Mouse (Mus musculus) forebrain, embryonic 12.5 days (tissue): ENCODE results near the gene Tmtc2. TPM values are rescaled to one million over a fixed set of nuclear protein-coding genes. Genes with fewer than 3 reads are reported as not detected.

ENCODE experiments used
- ATAC-seq: fragments of 200-750 bp; cut with Nextera tagmentation; 2 replicates; pipeline ENCODE4 v1.8.0; 2017; ENCODE audit warnings: moderate TSS enrichment; ENCODE audit not compliant: low FRiP score
- H3K27ac ChIP-seq: fragments of 300-500 bp; sonication (generic); 2 replicates; pipeline ENCODE4 v1.5.1; 2016; ENCODE audit warnings: mild to moderate bottlenecking
- H3K27me3 ChIP-seq: fragments of 300-500 bp; sonication (generic); 2 replicates; pipeline ENCODE4 v1.6.1; 2016; ENCODE audit warnings: mild to moderate bottlenecking
- H3K36me3 ChIP-seq: fragments of 300-500 bp; sonication (generic); replicated peaks from 2 replicates; pipeline ENCODE4 v1.6.1; 2016; ENCODE audit warnings: mild to moderate bottlenecking
- H3K4me1 ChIP-seq: fragments of 300-500 bp; sonication (generic); 2 replicates; pipeline ENCODE4 v1.6.1; 2016
- H3K4me2 ChIP-seq: fragments of 300-500 bp; sonication (generic); 2 replicates; pipeline ENCODE4 v1.6.1; 2016; ENCODE audit warnings: mild to moderate bottlenecking, moderate library complexity
- H3K4me3 ChIP-seq: fragments of 300-500 bp; sonication (generic); replicated peaks from 2 replicates; pipeline ENCODE4 v1.5.1; 2016; ENCODE audit warnings: mild to moderate bottlenecking
- H3K9ac ChIP-seq: fragments of 300-500 bp; sonication (generic); 2 replicates; pipeline ENCODE4 v1.6.1; 2016; ENCODE audit warnings: mild to moderate bottlenecking
- H3K9me3 ChIP-seq: fragments of 300-500 bp; sonication (generic); 2 replicates; pipeline ENCODE4 v1.6.1; 2016
- WGBS: fragments of 180-500 bp; shearing (Covaris S2); methylation state at CpG from one replicate; pipeline ENCODE4 v1.1.7; 2016; 5-methylcytosine and 5-hydroxymethylcytosine counted together
- polyA plus RNA-seq: library from polyadenylated mRNA; unstranded; fragments of >200 nt; fragmentation: Nextera tagmentation; extraction: Ambion mirVana; gene quantifications from 2 replicates; pipeline ENCODE4 v1.2.1, GENCODE M21; 2016

Tmtc2 gene
- polyA plus RNA-seq, 1 experiment from 2014 or later, result 9.6 TPM

DNA sequence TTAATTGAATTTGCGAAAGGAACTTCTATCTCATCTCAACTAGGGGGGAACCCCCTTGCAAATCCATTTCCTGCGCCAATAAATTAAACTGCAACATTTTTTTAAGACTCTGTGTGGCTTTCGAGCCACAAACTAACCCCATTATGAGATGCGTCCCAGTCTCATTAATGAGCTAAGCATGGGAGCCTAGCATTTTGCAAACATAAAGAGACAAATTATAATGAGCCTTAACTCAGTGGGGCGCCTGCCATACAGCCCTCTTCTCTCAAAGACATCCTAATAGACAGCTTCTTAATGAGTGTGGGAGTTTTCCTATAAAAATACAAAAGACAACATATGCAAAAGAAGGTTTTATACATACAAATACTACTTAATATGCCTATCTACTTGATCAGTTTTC is 193.0 kb downstream of the Tmtc2 start:
- peaks cover 34% of the 10 kb centered on the region for H3K27me3 ChIP-seq
- H3K4me2 ChIP-seq, result no peak overlapping the region
- peak; percentile 89 for ATAC-seq
- no peaks in the 10 kb centered on the region for H3K36me3 ChIP-seq
- H3K27ac ChIP-seq, result no peak overlapping the region
- H3K9ac ChIP-seq, result no peak overlapping the region
- 10% methylated on average over 5 of the region's 5 CpGs for WGBS
- H3K4me3 ChIP-seq, result no peak overlapping the region
- peaks cover 21% of the 10 kb centered on the region for H3K4me1 ChIP-seq
- H3K9me3 ChIP-seq, result no peaks in the 10 kb centered on the region

DNA sequence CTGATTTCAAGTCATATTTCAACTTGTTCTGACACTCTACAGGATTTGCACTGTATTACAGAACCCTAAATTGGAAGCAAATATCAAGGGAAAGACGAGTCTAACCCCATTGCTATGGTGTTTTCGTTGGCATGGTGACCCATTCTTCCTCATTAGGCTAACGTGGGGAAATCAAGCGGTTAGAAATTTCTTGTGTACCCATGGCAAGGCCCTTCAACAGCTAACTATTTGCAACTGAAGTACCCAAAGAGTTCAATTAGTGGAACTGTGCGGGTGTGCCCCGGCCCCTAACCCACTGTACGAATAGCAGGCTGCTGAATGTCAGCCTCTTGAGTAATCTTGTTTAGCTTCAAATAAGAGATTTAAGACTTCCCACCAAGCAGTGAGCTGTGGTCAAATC is 193.7 kb downstream of the Tmtc2 start:
- ATAC-seq, result peak; percentile 95
- Histone ChIP-seq H3K9ac (no peak overlapping the region), H3K4me2 (peak overlapping the region; percentile 24; the same call in 1 of the 2 replicates), H3K4me3 (no peak overlapping the region), H3K9me3 (no peaks in the 10 kb centered on the region), H3K27me3 (peaks cover 34% of the 10 kb centered on the region), H3K36me3 (no peaks in the 10 kb centered on the region), H3K27ac (no peak overlapping the region), H3K4me1 (peaks cover 21% of the 10 kb centered on the region)
- WGBS, result 8% methylated on average over 7 of the region's 7 CpGs

DNA sequence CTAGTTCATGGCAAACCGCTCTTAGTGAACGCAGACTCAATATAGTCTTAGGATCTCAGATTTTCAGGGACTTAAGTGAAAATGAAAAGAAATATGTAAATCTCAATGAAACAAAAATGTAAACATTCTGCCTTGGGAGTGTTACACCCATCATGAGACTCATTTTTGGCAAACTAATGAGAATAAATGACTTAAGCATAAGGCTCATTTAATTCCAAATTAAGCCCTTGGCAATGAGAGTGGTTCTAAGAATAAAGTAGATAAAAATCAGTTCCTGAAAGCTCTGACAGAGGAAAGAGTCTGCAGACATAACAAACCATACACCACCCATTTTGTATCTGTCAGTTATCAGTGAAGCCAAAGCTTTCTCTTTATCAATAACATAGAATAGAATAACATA is 196.5 kb downstream of the Tmtc2 start:
- no peaks in the 10 kb centered on the region for H3K36me3 ChIP-seq
- WGBS, result 99% methylated on average over 2 of the region's 2 CpGs
- no peak for ATAC-seq
- no peak overlapping the region for H3K4me2 ChIP-seq
- H3K27me3 ChIP-seq, result peaks cover 28% of the 10 kb centered on the region
- H3K27ac ChIP-seq, result no peak overlapping the region
- H3K4me3 ChIP-seq, result no peak overlapping the region
- H3K4me1 ChIP-seq, result peaks cover 21% of the 10 kb centered on the region
- no peak overlapping the region for H3K9ac ChIP-seq
- 0 out of 2 replicates have a peak, but pooled peaks cover 3% of the 10 kb centered on the region for H3K9me3 ChIP-seq

DNA sequence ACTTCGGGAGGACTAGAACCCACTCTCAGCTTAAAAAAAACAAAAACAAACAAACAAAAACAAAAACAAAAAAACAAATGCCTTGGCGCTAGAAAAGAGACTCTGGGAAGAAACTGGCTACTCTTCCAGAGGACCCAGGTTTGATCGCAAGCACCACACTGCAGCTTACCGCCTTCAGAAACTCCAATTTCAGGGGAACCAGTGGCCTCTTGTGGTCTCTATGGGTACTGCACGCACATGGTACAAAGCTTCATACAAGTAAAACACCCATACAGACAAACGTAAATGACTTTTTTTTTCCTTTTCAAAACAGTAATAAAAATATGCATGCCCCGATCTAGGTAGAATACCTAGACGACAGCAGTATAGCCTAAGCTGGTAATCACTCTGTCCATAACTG is 201.0 kb downstream of the Tmtc2 start:
- Histone ChIP-seq H3K36me3 (no peaks in the 10 kb centered on the region), H3K4me3 (no peak overlapping the region), H3K27ac (no peak overlapping the region), H3K9ac (no peak overlapping the region), H3K4me2 (no peak overlapping the region), H3K9me3 (0 out of 2 replicates have a peak, but pooled peaks cover 3% of the 10 kb centered on the region), H3K4me1 (no peaks in the 10 kb centered on the region), H3K27me3 (peaks cover 15% of the 10 kb centered on the region)
- ATAC-seq, result no peak
- 97% methylated on average over 8 of the region's 8 CpGs for WGBS

DNA sequence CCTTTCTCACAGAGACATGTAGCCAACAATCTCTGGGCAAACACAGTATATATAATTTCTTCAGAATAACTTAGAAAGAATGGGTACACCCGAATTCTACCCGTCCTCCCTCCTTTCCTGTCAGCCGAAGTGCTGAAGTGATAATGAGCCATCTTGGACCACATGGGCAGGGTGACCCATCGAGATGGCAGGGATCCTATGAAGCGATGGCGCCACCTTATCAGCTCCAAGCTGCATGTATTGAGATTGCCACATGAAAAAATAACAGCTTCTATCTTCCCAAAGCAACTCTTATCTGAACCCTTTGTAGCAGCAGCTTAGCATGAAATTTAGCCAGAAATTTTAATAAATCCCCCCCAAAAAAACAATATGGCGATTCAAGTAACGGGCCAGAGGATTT is 206.0 kb downstream of the Tmtc2 start:
- Histone ChIP-seq H3K4me1 (no peaks in the 10 kb centered on the region), H3K4me3 (no peak overlapping the region), H3K36me3 (no peaks in the 10 kb centered on the region), H3K27me3 (no peaks in the 10 kb centered on the region), H3K9ac (no peak overlapping the region), H3K9me3 (0 out of 2 replicates have a peak, but pooled peaks cover 1% of the 10 kb centered on the region), H3K4me2 (no peak overlapping the region), H3K27ac (no peak overlapping the region)
- no peak for ATAC-seq
- 96% methylated on average over 8 of the region's 8 CpGs for WGBS

DNA sequence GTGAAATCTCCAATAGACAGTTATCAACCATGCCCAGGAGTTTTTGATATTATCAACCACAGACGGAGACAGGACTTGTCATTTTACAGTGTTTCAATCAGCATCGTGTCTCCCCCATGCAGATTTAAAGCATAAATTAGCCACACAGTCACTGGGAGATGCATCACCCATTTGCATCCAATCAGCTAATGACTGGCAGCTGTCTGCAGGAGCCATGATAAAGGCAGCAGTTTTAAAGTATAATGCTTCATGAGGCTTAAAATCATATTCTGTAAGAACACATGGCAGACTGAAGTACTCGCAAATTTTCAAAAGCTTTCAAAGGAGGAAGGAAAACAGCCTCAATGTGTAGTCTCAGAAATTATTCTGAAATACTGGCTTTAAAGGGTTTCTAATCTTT is 209.8 kb downstream of the Tmtc2 start:
- 0 out of 2 replicates have a peak, but pooled peaks have one; percentile 27 for ATAC-seq
- Histone ChIP-seq H3K4me2 (no peak overlapping the region), H3K4me3 (no peak overlapping the region), H3K27ac (no peak overlapping the region), H3K4me1 (no peaks in the 10 kb centered on the region), H3K36me3 (no peaks in the 10 kb centered on the region), H3K27me3 (no peaks in the 10 kb centered on the region), H3K9me3 (no peaks in the 10 kb centered on the region), H3K9ac (no peak overlapping the region)
- WGBS, result 69% methylated on average over 3 of the region's 3 CpGs

DNA sequence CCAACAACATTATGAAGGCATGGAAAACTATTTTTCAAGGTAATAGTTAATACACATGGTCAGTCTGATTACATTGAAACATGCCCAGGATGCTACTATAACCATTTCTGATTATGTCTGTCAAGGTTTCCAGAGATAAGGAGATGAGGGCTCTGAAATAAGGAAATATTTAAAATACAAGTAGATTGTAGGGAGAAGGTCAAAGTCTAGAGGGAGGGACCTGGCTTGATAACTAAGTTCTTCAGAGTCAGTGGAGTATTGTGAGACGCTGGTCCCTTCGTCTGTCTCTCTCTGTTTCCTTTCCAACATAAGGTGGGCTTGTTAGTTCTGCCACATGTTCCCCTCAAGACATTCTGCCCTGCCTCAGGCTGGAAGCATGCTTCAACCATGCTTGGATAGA is 223.9 kb downstream of the Tmtc2 start:
- no peaks in the 10 kb centered on the region for H3K4me1 ChIP-seq
- H3K36me3 ChIP-seq, result no peaks in the 10 kb centered on the region
- H3K27me3 ChIP-seq, result no peaks in the 10 kb centered on the region
- no peak overlapping the region for H3K9ac ChIP-seq
- WGBS, result 86% methylated on average over 2 of the region's 2 CpGs
- H3K4me3 ChIP-seq, result no peak overlapping the region
- H3K27ac ChIP-seq, result no peak overlapping the region
- no peak overlapping the region for H3K4me2 ChIP-seq
- no peak for ATAC-seq
- no peaks in the 10 kb centered on the region for H3K9me3 ChIP-seq

DNA sequence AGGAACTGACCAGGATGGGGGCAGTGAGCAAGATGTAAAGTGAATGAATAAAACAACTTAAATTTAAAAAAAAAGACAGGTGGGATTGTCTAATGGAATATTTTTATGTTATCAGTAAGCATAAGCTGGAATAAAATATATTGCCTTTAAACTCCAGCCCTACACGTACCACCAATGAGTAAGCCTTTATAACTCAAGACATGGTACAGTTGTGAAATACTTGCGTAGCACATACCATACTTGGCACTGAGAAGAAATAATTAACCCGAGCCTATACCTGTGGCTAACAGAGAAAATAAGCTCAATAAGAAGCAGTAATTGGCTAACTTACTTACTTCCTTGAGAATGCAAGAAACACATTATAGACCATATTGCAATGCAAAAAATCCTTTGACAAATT is 228.3 kb downstream of the Tmtc2 start:
- Histone ChIP-seq H3K9ac (no peak overlapping the region), H3K36me3 (no peaks in the 10 kb centered on the region), H3K4me3 (no peak overlapping the region), H3K4me2 (no peak overlapping the region), H3K27me3 (no peaks in the 10 kb centered on the region), H3K27ac (no peak overlapping the region), H3K4me1 (no peaks in the 10 kb centered on the region), H3K9me3 (no peaks in the 10 kb centered on the region)
- no peak for ATAC-seq
- 92% methylated on average over 3 of the region's 3 CpGs for WGBS

DNA sequence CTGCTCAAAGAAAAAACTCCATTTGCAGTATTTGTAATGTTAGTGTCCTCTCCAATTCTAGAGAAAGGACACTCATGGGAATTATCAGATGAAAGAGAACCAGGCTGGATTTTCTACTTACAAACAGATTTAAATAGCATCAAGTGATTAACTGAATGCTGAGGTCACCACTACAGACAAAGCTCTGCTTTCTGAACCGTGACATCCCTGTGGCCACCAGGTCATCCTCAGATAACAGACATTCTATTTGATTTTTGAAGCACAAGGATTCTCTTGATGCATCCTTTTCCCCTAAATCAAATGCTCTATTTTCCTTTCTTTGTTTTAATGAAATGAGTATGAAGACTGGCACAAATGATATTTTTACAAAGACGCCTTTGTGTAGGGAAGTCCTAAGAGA is 241.4 kb downstream of the Tmtc2 start:
- no peak overlapping the region for H3K4me3 ChIP-seq
- no peaks in the 10 kb centered on the region for H3K9me3 ChIP-seq
- ATAC-seq, result no peak
- H3K4me2 ChIP-seq, result no peak overlapping the region
- H3K4me1 ChIP-seq, result no peaks in the 10 kb centered on the region
- no peak overlapping the region for H3K9ac ChIP-seq
- H3K27ac ChIP-seq, result no peak overlapping the region
- WGBS, result 55% methylated on average over 2 of the region's 2 CpGs
- H3K36me3 ChIP-seq, result no peaks in the 10 kb centered on the region
- no peaks in the 10 kb centered on the region for H3K27me3 ChIP-seq

DNA sequence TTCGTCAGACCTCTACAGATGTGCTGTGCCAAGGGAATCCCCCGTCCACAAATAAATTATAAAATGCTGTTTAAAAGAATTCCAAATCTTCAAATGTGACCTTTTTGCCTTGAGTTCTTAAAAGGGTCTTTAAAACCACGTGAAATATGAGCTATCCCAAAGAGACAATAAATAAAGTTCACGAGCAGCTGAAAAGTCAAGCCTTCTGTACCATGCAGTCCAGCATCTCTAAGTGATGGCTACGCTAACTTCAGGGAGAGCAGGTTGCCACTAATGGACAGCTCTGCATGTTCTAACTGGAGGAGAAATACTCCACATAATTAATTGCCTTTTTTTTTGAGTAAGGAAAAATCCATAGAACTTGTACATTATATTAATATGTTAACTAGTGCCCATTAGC is 243.9 kb downstream of the Tmtc2 start:
- H3K4me3 ChIP-seq, result no peak overlapping the region
- 80% methylated on average over 5 of the region's 5 CpGs for WGBS
- H3K36me3 ChIP-seq, result no peaks in the 10 kb centered on the region
- no peaks in the 10 kb centered on the region for H3K9me3 ChIP-seq
- no peak overlapping the region for H3K9ac ChIP-seq
- H3K4me2 ChIP-seq, result no peak overlapping the region
- H3K27me3 ChIP-seq, result no peaks in the 10 kb centered on the region
- no peaks in the 10 kb centered on the region for H3K4me1 ChIP-seq
- H3K27ac ChIP-seq, result no peak overlapping the region
- no peak for ATAC-seq

DNA sequence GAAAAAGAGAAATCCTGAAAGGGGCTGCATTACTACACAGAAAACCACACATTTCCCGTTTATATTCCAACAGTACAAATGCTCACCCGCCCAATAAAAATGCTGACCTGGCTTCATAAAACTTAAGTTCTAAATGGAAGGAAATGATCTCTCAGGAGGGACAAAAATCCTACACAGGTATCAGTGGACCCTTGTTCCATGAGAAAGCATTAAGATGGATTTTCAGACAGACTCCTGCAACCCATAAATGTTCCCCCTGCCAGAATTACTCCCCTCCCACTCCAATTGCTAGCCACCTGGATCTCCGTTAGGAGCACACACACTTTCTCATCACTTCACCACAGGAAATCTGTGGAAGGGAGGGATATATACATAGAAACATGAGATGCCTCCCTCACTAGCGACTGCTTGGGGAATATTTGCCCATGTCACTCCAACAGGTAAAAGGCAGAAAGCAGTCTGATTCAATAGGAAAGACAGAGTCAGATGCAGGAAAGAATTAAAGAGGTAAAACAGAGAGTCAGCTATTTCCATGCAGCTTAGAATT is 250.5 kb downstream of the Tmtc2 start:
- Histone ChIP-seq H3K27me3 (no peaks in the 10 kb centered on the region), H3K36me3 (peaks cover 10% of the 10 kb centered on the region), H3K9me3 (0 out of 2 replicates have a peak, but pooled peaks cover 5% of the 10 kb centered on the region), H3K4me3 (no peak overlapping the region), H3K9ac (no peak overlapping the region), H3K4me2 (no peak overlapping the region), H3K4me1 (no peaks in the 10 kb centered on the region), H3K27ac (no peak overlapping the region)
- WGBS, result 82% methylated on average over 4 of the region's 4 CpGs
- ATAC-seq, result no peak

DNA sequence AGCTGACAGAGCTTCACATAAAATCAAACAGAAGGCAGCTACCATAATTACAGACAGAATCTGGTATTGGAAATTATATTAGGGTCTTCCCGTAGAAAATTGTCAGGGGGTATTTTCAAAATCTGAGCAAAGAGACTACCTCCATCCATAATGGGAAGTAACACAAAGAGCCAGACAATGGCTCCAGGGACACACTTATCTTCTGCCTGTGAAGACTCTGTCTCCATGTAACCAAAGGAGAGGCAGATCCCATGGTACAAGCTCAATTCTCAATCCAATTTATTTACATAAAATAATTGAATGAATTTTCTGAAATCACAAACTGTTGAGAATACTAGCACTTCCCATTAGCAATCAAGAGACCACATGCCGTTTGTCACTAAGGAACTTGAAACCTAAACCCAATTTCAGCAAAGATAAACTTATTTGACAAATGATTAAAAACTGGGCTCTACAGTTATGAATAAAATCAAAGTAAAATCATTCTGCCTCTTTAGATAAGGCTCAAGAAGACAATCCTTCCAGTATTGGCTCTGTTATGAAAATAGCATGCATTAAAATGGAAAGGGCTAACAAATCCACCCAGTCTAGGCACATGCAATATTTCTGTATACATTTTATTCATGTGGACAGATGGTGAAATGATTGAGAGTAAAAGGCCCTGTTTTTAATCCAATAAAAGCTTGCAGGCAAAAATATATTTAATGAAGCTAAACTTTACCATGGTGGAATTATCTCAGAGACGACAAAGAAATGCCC is 254.8 kb downstream of the Tmtc2 start:
- WGBS, result 71% methylated on average over 3 of the region's 3 CpGs
- ATAC-seq, result peak; percentile 60
- H3K4me2 ChIP-seq, result no peak overlapping the region
- no peak overlapping the region for H3K4me3 ChIP-seq
- H3K9ac ChIP-seq, result no peak overlapping the region
- peaks cover 10% of the 10 kb centered on the region for H3K36me3 ChIP-seq
- no peaks in the 10 kb centered on the region for H3K27me3 ChIP-seq
- no peak overlapping the region for H3K27ac ChIP-seq
- H3K4me1 ChIP-seq, result no peaks in the 10 kb centered on the region
- 0 out of 2 replicates have a peak, but pooled peaks cover 5% of the 10 kb centered on the region for H3K9me3 ChIP-seq

DNA sequence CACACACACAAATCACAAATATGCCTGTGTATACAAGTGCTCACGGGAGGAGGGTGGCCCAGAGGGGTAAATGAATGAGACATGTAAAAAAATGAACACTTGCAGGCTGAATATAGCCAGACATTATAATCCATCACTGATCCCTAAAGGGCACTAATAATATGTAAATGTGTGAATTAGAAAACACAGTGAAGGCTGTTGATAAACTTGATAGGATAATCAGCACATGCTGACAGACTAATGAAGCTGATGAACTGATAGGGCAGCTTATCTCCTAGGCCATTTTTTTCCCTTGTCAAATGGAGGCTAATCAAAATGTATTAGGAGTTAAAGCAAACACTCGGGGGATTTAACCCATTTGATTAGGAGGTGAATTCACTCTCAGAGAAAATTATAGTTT is 255.4 kb downstream of the Tmtc2 start:
- 30% methylated on average over 2 of the region's 2 CpGs for WGBS
- H3K27me3 ChIP-seq, result no peaks in the 10 kb centered on the region
- H3K36me3 ChIP-seq, result peaks cover 10% of the 10 kb centered on the region
- H3K9me3 ChIP-seq, result 0 out of 2 replicates have a peak, but pooled peaks cover 5% of the 10 kb centered on the region
- no peak overlapping the region for H3K4me3 ChIP-seq
- no peaks in the 10 kb centered on the region for H3K4me1 ChIP-seq
- no peak overlapping the region for H3K27ac ChIP-seq
- H3K4me2 ChIP-seq, result no peak overlapping the region
- ATAC-seq, result peak; percentile 81
- H3K9ac ChIP-seq, result no peak overlapping the region
